Mouse (Mus musculus) ES-Bruce4 (cell line): Measurements from ENCODE around the gene Xylt1. TPM values are rescaled to one million over a fixed set of nuclear protein-coding genes. Genes with fewer than 3 reads are reported as not detected.

Experiments used
- H3K27ac ChIP-seq: 2 replicates; pipeline ENCODE4 v1.5.1; 2012; ENCODE audit warnings: low read length, inconsistent platforms; ENCODE audit not compliant: insufficient read depth
- H3K27me3 ChIP-seq: 2 replicates; pipeline ENCODE4 v1.6.1; 2012; ENCODE audit warnings: mild to moderate bottlenecking, low read length, inconsistent platforms; ENCODE audit not compliant: control insufficient read depth, poor library complexity, insufficient read depth, severe bottlenecking
- H3K36me3 ChIP-seq: 2 replicates; pipeline ENCODE4 v1.6.1; 2012; ENCODE audit warnings: inconsistent platforms, mild to moderate bottlenecking, low read length, moderate library complexity; ENCODE audit not compliant: control insufficient read depth, poor library complexity, insufficient read depth, severe bottlenecking
- H3K4me1 ChIP-seq: one replicate; pipeline ENCODE4 v1.8.1; 2011; ENCODE audit warnings: low read length; ENCODE audit not compliant: control insufficient read depth, insufficient read depth
- H3K4me3 ChIP-seq: 2 replicates; pipeline ENCODE4 v1.5.1; 2011; ENCODE audit warnings: low read depth, mild to moderate bottlenecking, low read length
- H3K9ac ChIP-seq: 2 replicates; pipeline ENCODE4 v1.6.1; 2012; ENCODE audit warnings: low read depth, mild to moderate bottlenecking, inconsistent platforms; ENCODE audit not compliant: poor library complexity, severe bottlenecking
- H3K9me3 ChIP-seq: replicated peaks from 2 replicates; pipeline ENCODE4 v1.6.1; 2012; ENCODE audit warnings: mild to moderate bottlenecking, low read length, inconsistent platforms; ENCODE audit not compliant: control insufficient read depth, poor library complexity, insufficient read depth, severe bottlenecking
- CTCF ChIP-seq: IDR thresholded peaks from one replicate; pipeline ENCODE4 v1.8.1; 2011; ENCODE audit warnings: low read depth, low read length
- EP300 ChIP-seq: IDR thresholded peaks from 2 replicates; pipeline ENCODE4 v1.6.1; 2011; ENCODE audit warnings: low read depth, low read length; ENCODE audit not compliant: insufficient read depth
- POLR2A ChIP-seq: IDR thresholded peaks from one replicate; pipeline ENCODE4 v1.8.1; 2011; ENCODE audit warnings: low read length; ENCODE audit not compliant: insufficient read depth
- polyA plus RNA-seq: library from polyadenylated mRNA; stranded (reverse); fragments of >200 nt; gene quantifications from 2 replicates; pipeline ENCODE4 v1.2.4, GENCODE M21; 2011; ENCODE audit warnings: low read depth; ENCODE audit not compliant: missing spikeins, insufficient read depth, insufficient read length

Xylt1 gene
- polyA plus RNA-seq, 1 experiment, result 1.2 TPM

DNA sequence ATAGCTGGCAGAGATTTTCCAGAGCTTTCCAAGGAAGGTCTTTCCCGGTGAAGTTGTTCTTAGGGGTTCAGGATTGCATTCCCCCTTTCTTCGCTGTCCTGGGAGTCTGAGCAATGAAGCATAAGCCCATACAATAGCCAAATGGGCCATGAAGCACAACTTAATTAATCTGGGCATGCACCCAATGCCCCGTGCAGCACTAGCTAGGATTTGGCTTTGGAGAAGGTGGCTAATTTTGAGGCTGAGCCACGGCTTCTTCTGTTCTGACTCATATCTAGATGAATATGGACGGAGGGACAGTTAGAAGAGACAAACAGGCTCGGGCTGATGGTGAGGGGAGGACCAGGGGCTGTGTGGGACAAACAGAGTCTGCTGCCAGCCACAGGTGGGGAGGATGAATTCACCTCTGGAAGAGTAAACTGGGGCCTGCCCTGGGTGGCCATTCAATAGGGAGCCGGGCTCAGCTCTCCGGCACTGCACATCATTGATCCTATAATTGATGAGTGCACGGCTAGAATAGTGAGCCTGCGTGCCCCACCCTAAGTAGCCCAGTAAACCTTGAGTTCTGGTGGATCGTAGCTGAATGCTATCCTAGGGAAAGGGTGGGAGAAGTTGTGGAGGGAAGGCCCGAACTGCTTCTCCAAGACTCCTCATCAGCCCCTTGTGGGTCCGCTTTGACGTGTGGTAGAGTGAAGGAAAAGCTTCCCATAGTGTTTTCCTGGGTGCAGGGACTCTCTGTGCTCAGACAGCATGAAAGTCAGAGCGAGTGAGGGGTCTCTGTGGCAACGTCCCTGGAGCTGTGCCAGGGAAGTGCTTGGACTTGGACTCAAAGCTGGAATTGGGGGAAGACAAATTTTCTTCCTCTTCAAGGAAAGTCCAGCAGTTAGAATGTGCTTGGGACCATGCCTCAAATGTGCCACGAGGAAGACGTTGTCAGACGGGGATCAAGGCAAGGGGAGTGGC lies 92.3 kb downstream of the Xylt1 start:
- H3K4me1 ChIP-seq, result peaks cover 2% of the 10 kb centered on the region
- H3K9ac ChIP-seq, result no peak overlapping the region
- H3K9me3 ChIP-seq, result no peaks in the 10 kb centered on the region
- H3K36me3 ChIP-seq, result no peaks in the 10 kb centered on the region
- H3K27me3 ChIP-seq, result no peaks in the 10 kb centered on the region
- TF ChIP-seq POLR2A, result no peak
- TF ChIP-seq CTCF, result no peak
- no peak for TF ChIP-seq EP300
- no peak overlapping the region for H3K27ac ChIP-seq
- no peak overlapping the region for H3K4me3 ChIP-seq

DNA sequence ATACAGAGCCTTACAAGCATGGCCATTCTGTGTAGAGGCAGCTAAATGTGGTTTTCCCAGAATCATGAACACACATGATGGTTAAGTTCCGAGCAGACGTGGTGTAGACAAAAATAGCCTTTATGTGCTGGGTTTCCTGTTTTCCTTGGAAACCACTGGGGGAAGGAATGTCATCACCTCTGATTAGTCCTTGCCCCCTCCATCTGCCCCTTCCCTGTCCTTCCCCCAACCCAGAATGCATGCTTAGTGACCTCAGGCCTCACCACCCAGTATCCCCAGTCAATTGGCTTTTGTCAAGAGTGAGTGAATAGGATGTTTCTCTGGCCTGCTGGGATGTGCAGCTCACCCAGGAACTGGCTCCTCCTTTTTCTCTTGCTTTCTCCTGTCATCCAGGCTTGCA lies 93.5 kb downstream of the Xylt1 start:
- H3K27me3 ChIP-seq, result no peaks in the 10 kb centered on the region
- no peaks in the 10 kb centered on the region for H3K36me3 ChIP-seq
- TF ChIP-seq EP300 (0 out of 2 replicates have a peak, but pooled peaks have one; percentile 28), POLR2A (no peak), CTCF (no peak)
- no peak overlapping the region for H3K4me3 ChIP-seq
- H3K27ac ChIP-seq, result no peak overlapping the region
- no peak overlapping the region for H3K9ac ChIP-seq
- no peaks in the 10 kb centered on the region for H3K9me3 ChIP-seq
- peaks cover 2% of the 10 kb centered on the region for H3K4me1 ChIP-seq

DNA sequence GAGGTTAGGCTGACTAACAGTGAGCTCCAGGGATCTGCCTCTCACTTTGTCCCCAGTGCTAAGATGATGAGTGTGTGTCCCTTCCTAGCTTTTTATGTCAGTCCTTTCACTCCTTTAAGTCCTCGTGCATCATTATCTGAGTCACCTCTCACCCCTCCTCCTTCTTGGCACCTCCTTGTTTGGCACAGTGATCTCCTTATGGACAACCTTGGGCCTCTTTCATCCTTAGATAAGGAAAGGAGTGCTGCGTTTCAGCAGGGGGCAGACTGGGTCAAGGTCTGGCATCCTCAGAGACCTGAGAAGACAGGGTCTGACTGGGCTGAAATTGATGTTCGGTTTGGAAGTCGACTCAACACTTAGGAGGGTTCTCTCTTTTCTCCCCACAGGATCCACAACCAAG lies 94.3 kb downstream of the Xylt1 start:
- H3K36me3 ChIP-seq, result no peaks in the 10 kb centered on the region
- no peaks in the 10 kb centered on the region for H3K27me3 ChIP-seq
- H3K27ac ChIP-seq, result no peak overlapping the region
- peaks cover 2% of the 10 kb centered on the region for H3K4me1 ChIP-seq
- H3K9ac ChIP-seq, result no peak overlapping the region
- no peak overlapping the region for H3K4me3 ChIP-seq
- no peak for TF ChIP-seq POLR2A
- no peak for TF ChIP-seq EP300
- no peak for TF ChIP-seq CTCF
- H3K9me3 ChIP-seq, result no peaks in the 10 kb centered on the region

DNA sequence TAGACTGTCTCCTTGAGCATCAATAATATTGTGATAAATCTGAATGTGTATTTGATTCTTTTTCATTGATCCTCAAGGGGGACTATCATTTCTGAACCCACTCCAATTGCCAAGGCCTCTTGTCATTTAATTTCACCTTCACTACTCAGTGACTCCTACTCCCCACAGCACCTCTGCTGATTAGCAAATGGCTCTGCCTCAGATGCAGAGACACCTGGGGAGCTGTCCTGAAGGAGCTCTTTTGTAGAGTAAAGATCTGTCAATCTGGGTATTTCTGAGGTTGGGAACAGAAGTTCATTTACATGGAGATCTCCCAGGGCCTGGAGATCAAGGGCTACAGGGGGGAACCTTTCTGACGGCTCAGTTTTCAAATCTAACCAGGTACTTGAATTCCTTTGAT lies 98.2 kb downstream of the Xylt1 start:
- no peak overlapping the region for H3K4me3 ChIP-seq
- H3K9me3 ChIP-seq, result no peaks in the 10 kb centered on the region
- H3K4me1 ChIP-seq, result peaks cover 2% of the 10 kb centered on the region
- H3K9ac ChIP-seq, result no peak overlapping the region
- no peak for TF ChIP-seq CTCF
- TF ChIP-seq EP300, result no peak
- no peak for TF ChIP-seq POLR2A
- no peaks in the 10 kb centered on the region for H3K36me3 ChIP-seq
- H3K27me3 ChIP-seq, result no peaks in the 10 kb centered on the region
- no peak overlapping the region for H3K27ac ChIP-seq

DNA sequence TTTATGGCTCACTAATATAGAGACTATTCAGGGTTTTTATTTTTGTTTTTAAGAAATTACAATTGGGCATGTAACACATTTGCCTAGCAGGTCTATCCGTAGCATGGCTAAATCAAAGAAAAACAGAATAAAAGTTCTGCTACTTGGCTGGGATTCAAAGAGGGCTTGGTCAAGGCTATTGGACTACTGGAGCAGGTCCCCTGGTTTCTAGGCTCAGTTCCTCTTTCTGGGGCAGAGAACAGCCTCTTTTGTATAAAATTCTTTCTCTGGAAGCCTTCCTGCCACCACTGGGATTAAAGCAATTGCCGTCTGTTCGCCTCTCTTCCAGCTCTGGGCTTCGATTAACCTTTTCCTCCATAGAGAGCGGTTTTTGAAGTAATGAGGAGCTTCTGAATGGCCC lies 100.1 kb downstream of the Xylt1 start:
- Histone ChIP-seq H3K36me3 (no peaks in the 10 kb centered on the region), H3K9ac (no peak overlapping the region), H3K4me3 (no peak overlapping the region), H3K4me1 (no peaks in the 10 kb centered on the region), H3K9me3 (no peaks in the 10 kb centered on the region), H3K27me3 (no peaks in the 10 kb centered on the region), H3K27ac (no peak overlapping the region)
- TF ChIP-seq CTCF (no peak), EP300 (no peak), POLR2A (no peak)

DNA sequence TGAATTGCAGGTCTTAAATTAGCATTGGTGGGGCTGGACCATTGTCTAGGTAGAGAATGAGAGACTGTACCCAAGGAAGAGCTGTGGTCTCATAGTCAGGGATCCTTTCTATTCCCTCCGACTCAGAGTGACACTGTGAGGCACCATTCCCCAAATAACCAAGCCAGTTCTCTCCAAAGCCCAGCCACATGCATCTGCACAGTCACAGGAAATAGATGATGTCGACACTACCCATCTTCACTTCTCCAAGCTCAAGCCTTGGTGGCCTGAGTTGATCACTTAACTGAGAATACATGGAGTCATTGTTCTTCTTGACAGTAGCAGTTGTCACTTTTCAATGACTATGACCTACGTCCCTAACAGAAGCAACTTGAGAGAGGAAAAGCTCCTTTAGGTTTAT lies 100.6 kb downstream of the Xylt1 start:
- H3K36me3 ChIP-seq, result no peaks in the 10 kb centered on the region
- no peaks in the 10 kb centered on the region for H3K9me3 ChIP-seq
- TF ChIP-seq POLR2A (no peak), EP300 (no peak), CTCF (no peak)
- H3K27me3 ChIP-seq, result no peaks in the 10 kb centered on the region
- H3K9ac ChIP-seq, result no peak overlapping the region
- H3K4me1 ChIP-seq, result no peaks in the 10 kb centered on the region
- H3K4me3 ChIP-seq, result no peak overlapping the region
- H3K27ac ChIP-seq, result no peak overlapping the region
